Mouse (Mus musculus) C2C12 (cell line): ENCODE measurements around the gene Unc5cl. TPM values are rescaled to one million over a fixed set of nuclear protein-coding genes. Genes with fewer than 3 reads are reported as not detected.

Experiments
- H3K27me3 ChIP-seq: one replicate; pipeline ENCODE4 v1.6.1; 2011; ENCODE audit not compliant: control insufficient read depth, insufficient read depth, insufficient read length
- H3K36me3 ChIP-seq: one replicate; pipeline ENCODE4 v1.6.1; 2011; ENCODE audit not compliant: control insufficient read depth, insufficient read depth
- H3K4me3 ChIP-seq: one replicate; pipeline ENCODE4 v1.5.1; 2011; ENCODE audit warnings: mild to moderate bottlenecking, control low read depth; ENCODE audit not compliant: poor library complexity, insufficient read depth, severe bottlenecking
- H3K79me2 ChIP-seq: one replicate; pipeline ENCODE4 v1.6.1; 2011; ENCODE audit not compliant: control insufficient read depth, insufficient read depth
- H3K79me3 ChIP-seq: one replicate; pipeline ENCODE4 v1.6.1; 2011; ENCODE audit warnings: low read depth, control low read depth
- H3ac ChIP-seq: one replicate; pipeline ENCODE3; 2011; ENCODE audit warnings: low read depth; ENCODE audit not compliant: control insufficient read depth, insufficient read length
- CEBPB ChIP-seq: IDR thresholded peaks from one replicate; pipeline ENCODE4 v1.6.1; 2011; ENCODE audit warnings: low read depth, mild to moderate bottlenecking, control low read depth, moderate library complexity
- CTCF ChIP-seq: IDR thresholded peaks from one replicate; pipeline ENCODE4 v1.5.1; 2011; ENCODE audit not compliant: control insufficient read depth, insufficient read depth, insufficient read length
- FOSL1 ChIP-seq: IDR thresholded peaks from one replicate; pipeline ENCODE4 v1.8.0; 2011; ENCODE audit warnings: mild to moderate bottlenecking, low read length; ENCODE audit not compliant: poor library complexity, insufficient read depth, severe bottlenecking
- MAX ChIP-seq: IDR thresholded peaks from one replicate; pipeline ENCODE4 v1.6.1; 2011; ENCODE audit warnings: mild to moderate bottlenecking, control low read depth
- MYOD1 ChIP-seq: IDR thresholded peaks from one replicate; pipeline ENCODE4 v1.6.1; 2011; ENCODE audit warnings: low read depth; ENCODE audit not compliant: control insufficient read depth, insufficient read length
- MYOG ChIP-seq: IDR thresholded peaks from one replicate; pipeline ENCODE4 v1.6.1; 2011; ENCODE audit not compliant: control insufficient read depth, insufficient read length; ENCODE audit errors: extremely low read depth
- USF1 ChIP-seq: IDR thresholded peaks from one replicate; pipeline ENCODE4 v1.6.1; 2011; ENCODE audit warnings: low read depth, mild to moderate bottlenecking, control low read depth, moderate library complexity
- polyA plus RNA-seq: library from polyadenylated mRNA; unstranded; fragments of >200 nt; fragmentation: generic; extraction: Trizol; gene quantifications from one replicate; pipeline ENCODE4 v1.2.1, GENCODE M21; 2012; ENCODE audit warnings: missing spikeins

Gene Unc5cl
- polyA plus RNA-seq, 1 experiment = not detected

DNA sequence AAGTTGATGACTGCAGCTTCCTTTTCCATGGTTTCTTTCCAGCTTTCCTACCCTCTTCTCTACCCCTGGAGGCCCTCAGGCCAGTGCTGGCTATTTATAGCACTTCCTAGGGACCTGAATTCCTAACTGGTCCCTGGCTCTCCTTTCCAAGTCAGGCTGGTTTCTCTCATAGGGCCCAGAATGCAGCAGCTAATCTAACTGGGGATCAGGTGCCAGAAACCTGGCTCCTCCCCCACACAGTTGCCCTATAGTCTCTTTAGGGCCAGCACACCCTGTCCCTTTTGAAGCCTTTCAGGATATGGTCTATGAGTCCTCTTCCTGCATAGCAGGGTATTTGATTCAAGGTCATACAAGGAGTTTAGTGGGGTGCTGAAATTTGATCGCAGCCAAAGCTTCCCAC is 18.2 kb upstream of the Unc5cl start:
- no peaks in the 10 kb centered on the region for H3K36me3 ChIP-seq
- no peaks in the 10 kb centered on the region for H3K79me2 ChIP-seq

DNA sequence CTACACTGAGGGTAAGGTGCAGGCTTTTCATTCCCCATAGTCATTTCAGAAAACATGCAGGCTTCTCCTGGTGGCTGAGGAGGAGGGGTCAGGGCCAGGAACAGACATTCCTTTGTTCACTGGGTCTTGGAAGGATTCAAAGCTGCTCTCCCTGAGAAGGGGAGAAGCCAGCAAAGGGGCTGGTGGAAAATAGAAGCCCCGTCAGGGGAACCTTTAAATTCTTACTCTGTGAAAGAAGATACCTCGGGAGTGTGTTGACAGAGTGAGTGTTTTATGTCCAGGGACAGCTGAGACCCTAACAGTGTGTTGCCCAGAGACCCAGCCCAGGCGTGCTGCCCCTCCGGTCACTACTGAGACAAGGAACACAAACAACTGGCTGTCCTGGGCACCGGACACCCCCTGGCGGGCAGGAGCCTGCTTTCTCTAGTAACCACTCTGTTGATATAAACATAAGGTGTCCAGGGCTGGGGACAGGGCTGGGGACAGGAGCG is 17.2 kb upstream of the Unc5cl start:
- H3ac ChIP-seq = no peak overlapping the region
- no peaks in the 10 kb centered on the region for H3K36me3 ChIP-seq
- H3K79me2 ChIP-seq = no peaks in the 10 kb centered on the region
- TF ChIP-seq USF1 (no peak), CTCF (no peak), FOSL1 (no peak), CEBPB (no peak), MYOD1 (no peak), MAX (no peak), MYOG (no peak)
- H3K27me3 ChIP-seq = no peaks in the 10 kb centered on the region
- H3K79me3 ChIP-seq = no peaks in the 10 kb centered on the region
- H3K4me3 ChIP-seq = no peak overlapping the region

More for the DNA sequence above, 18.2 kb upstream of the Unc5cl start:
- TF ChIP-seq CTCF (no peak), USF1 (no peak), MYOG (no peak), MYOD1 (no peak), FOSL1 (no peak), CEBPB (no peak), MAX (no peak)
- no peak overlapping the region for H3K4me3 ChIP-seq
- no peak overlapping the region for H3ac ChIP-seq
- no peaks in the 10 kb centered on the region for H3K79me3 ChIP-seq
- H3K27me3 ChIP-seq = no peaks in the 10 kb centered on the region

DNA sequence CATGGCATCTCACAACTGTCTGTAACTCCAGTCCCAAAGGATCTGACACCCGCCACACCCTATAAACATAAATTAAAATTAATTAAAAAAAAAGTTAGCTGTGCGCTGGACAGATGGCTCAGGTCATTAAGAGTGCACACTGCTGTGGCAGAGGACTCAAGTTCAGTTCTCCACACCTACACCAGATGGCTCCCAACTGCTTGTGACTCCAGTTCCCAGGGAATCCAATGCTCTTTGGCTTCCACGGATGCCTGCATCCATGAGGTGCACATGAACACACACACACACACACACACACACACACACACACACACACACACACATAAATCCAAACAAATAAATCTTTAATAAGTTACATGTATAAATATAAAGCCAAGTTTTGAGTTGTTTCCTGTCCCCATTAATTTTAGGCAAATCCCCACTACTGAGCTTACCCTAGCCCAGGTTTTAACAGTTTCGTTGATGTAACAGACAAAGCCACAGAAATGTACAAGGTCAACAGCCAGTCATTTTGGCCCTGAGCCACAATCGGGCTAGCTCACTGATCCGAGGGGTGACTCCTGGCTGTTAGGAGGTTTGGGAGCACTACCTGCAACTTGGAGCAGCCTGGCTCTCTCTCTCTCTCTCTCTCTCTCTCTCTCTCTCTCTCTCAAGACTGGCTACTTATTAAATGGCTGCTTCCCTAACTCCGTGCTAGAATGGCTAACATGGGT is 11.8 kb upstream of the Unc5cl start:
- no peaks in the 10 kb centered on the region for H3K79me2 ChIP-seq
- no peaks in the 10 kb centered on the region for H3K36me3 ChIP-seq
- no peak for TF ChIP-seq USF1
- TF ChIP-seq FOSL1 = no peak
- TF ChIP-seq CTCF = no peak
- no peak for TF ChIP-seq MYOG
- no peaks in the 10 kb centered on the region for H3K79me3 ChIP-seq
- no peak overlapping the region for H3K4me3 ChIP-seq
- H3K27me3 ChIP-seq = no peaks in the 10 kb centered on the region
- no peak overlapping the region for H3ac ChIP-seq

DNA sequence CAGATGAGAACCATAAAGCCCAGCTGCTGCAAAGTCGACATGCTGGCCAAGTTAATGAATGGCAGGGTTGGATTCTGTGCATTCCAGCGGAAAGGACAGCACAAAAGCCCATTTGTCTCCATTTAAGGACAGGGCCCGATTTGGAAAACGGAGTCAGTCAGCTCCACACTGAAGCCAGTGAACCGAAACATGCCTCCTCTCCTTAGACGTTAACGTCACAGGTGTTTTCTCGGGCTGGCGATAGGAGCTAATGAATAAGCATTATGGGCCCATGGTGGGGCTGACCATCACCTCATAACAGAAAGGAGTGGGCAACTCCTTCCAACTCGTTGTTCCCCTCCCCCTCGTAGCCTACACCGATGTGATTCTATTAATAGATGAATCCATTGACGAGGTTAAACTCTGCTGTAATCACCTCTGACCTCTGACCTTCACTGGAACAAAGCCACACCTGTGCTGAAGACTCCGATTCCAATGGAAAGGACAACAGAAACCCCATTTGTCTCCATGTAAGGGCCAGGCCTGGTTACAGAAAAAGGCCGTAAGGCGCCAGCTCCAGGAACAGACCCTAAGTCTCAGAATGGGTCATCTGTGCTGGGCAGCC is 11.1 kb upstream of the Unc5cl start:
- no peaks in the 10 kb centered on the region for H3K27me3 ChIP-seq
- no peak overlapping the region for H3K4me3 ChIP-seq
- no peaks in the 10 kb centered on the region for H3K36me3 ChIP-seq
- H3K79me3 ChIP-seq = no peaks in the 10 kb centered on the region
- H3ac ChIP-seq = no peak overlapping the region
- no peaks in the 10 kb centered on the region for H3K79me2 ChIP-seq
- TF ChIP-seq FOSL1 (no peak), CEBPB (no peak), USF1 (no peak), MYOD1 (no peak), MAX (no peak)

DNA sequence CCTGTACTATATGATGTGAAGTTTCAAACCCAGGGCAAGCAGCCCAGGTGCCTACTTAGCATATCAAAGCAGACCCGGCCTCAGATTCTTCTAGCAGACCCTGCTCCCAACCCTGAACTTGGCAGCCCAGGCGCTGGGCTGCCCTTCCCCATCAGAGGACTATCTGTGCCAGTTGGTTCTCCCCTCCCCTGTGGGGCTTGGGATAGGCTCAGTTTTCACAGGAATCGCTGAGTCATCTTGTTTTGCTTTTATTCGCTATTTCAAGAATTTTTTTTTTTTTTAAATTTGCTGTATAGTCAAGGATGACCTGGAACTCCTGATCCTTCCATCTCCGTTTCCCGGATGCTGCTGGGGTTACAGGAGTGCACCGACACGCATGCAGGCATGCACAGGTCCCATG is 7.0 kb upstream of the Unc5cl start:
- H3ac ChIP-seq = no peak overlapping the region
- TF ChIP-seq CEBPB = no peak
- TF ChIP-seq MYOG = no peak
- no peak for TF ChIP-seq CTCF
- no peak for TF ChIP-seq MYOD1
- no peak for TF ChIP-seq USF1
- TF ChIP-seq MAX = no peak
- TF ChIP-seq FOSL1 = no peak

DNA sequence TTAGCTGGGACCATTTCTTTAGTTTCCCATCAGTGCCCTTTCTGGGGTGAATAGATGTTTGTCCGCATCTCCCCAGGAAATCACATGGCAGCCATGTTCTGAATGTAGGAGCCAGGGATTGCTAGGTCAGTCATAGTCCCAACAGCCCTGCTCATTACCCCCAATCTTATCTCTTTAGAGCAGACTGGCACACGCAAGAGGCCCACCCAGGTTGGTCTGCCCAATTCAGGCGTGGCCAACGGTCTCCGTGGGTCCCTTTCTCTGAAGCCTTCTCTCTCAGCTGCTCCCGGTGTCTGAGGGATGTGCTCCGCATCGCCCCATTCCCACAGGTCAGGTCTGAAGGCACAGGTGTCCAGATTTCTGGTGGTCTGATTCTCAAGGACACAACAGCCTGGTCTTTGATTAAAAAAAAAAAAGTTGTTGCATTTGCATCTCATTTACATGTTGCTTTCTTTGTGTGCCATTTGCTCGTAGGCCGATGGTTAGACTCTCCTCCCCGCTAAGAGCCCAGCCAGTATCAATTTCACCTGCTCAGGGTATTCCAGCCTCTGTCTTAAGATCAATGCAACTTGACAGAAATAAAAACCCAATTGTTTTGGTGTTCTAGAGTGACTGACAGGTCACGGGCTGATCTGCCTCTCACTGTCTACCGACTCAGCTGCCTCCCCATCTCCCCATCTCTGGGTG is 3.9 kb upstream of the Unc5cl start:
- H3K79me2 ChIP-seq = no peaks in the 10 kb centered on the region
- no peak overlapping the region for H3K4me3 ChIP-seq
- no peak for TF ChIP-seq CTCF
- no peak for TF ChIP-seq MYOG
- TF ChIP-seq CEBPB = no peak
- TF ChIP-seq USF1 = no peak
- no peak for TF ChIP-seq MYOD1
- no peak for TF ChIP-seq FOSL1
- TF ChIP-seq MAX = no peak
- H3K27me3 ChIP-seq = peaks cover under 1% of the 10 kb centered on the region
- H3K36me3 ChIP-seq = no peaks in the 10 kb centered on the region
- H3ac ChIP-seq = no peak overlapping the region
- no peaks in the 10 kb centered on the region for H3K79me3 ChIP-seq

More for the DNA sequence above, 7.0 kb upstream of the Unc5cl start:
- Histone ChIP-seq H3K79me2 (no peaks in the 10 kb centered on the region), H3K79me3 (no peaks in the 10 kb centered on the region), H3K36me3 (no peaks in the 10 kb centered on the region), H3K27me3 (no peaks in the 10 kb centered on the region), H3K4me3 (no peak overlapping the region)
